30 mouse cellular contexts compared by ENCODE assay signal in genomic region chr6:44844177-44844576, GRCm38 (mm10).
"Had no signal": no experiment of that assay in that cellular context is flagged by ENCODE, and none has a peak within 500 bp of the region (broad histone marks: within the 10 kb centered on the region; RNA-seq: fewer than 3 reads in every experiment).

No protein-coding gene starts in this region.

- H3K36me3 ChIP-seq: limb, embryonic 10.5 days; limb, embryonic 12.5 days; limb, embryonic 13.5 days; limb, embryonic 15.5 days; liver, embryonic 12.5 days; liver, embryonic 13.5 days; liver, embryonic 15.5 days; lung, embryonic 15.5 days; midbrain, embryonic 10.5 days; midbrain, embryonic 12.5 days; midbrain, embryonic 13.5 days; midbrain, embryonic 15.5 days; neural tube, embryonic 12.5 days had no signal

- H3K27me3 ChIP-seq: limb, embryonic 12.5 days; limb, embryonic 13.5 days; limb, embryonic 15.5 days; liver, embryonic 12.5 days; liver, embryonic 13.5 days; liver, embryonic 15.5 days; lung, embryonic 15.5 days; megakaryocyte, embryonic 14.5 days; midbrain, embryonic 12.5 days; midbrain, embryonic 13.5 days; midbrain, embryonic 15.5 days; neural tube, embryonic 12.5 days had no signal

- H3K27ac ChIP-seq: limb, embryonic 10.5 days; limb, embryonic 12.5 days; limb, embryonic 13.5 days; limb, embryonic 15.5 days; liver, embryonic 12.5 days; liver, embryonic 13.5 days; liver, embryonic 14.5 days; liver, embryonic 15.5 days; lung, embryonic 15.5 days; macrophage; midbrain, embryonic 10.5 days; midbrain, embryonic 12.5 days; midbrain, embryonic 13.5 days; midbrain, embryonic 15.5 days; neural tube, embryonic 12.5 days had no signal

- ATAC-seq: liver, embryonic 12.5 days; liver, postnatal 0 days; lung, postnatal 0 days; midbrain, embryonic 13.5 days; midbrain, embryonic 15.5 days; midbrain, embryonic 16.5 days had no signal

- DNase-seq: left cerebral cortex, postnatal 4 days; liver; liver, embryonic 13.5 days; liver, postnatal 0 days; lung, adult 18-20 months; lung, adult 2 months; lung, embryonic 14.5 days; lung, postnatal 10 days; lung, postnatal 14 days; lung, postnatal 36 days; lung, postnatal 4 days; midbrain, embryonic 14.5 days had no signal

- H3K9me3 ChIP-seq: limb, embryonic 10.5 days; limb, embryonic 12.5 days; limb, embryonic 13.5 days; limb, embryonic 15.5 days; liver, embryonic 12.5 days; liver, embryonic 13.5 days; liver, embryonic 15.5 days; lung, embryonic 15.5 days; megakaryocyte, embryonic 14.5 days; midbrain, embryonic 10.5 days; midbrain, embryonic 12.5 days; midbrain, embryonic 13.5 days; midbrain, embryonic 15.5 days; neural tube, embryonic 12.5 days had no signal

- H3K4me3 ChIP-seq: limb, embryonic 10.5 days; limb, embryonic 12.5 days; limb, embryonic 13.5 days; limb, embryonic 15.5 days; liver, embryonic 12.5 days; liver, embryonic 13.5 days; liver, embryonic 15.5 days; lung, embryonic 15.5 days; megakaryocyte, embryonic 14.5 days; midbrain, embryonic 10.5 days; midbrain, embryonic 12.5 days; midbrain, embryonic 13.5 days; midbrain, embryonic 15.5 days; myocyte; neural tube, embryonic 12.5 days had no signal

- H3K4me1 ChIP-seq: limb, embryonic 10.5 days; limb, embryonic 12.5 days; limb, embryonic 13.5 days; limb, embryonic 15.5 days; liver, embryonic 12.5 days; liver, embryonic 13.5 days; liver, embryonic 15.5 days; lung, embryonic 15.5 days; megakaryocyte, embryonic 14.5 days; midbrain, embryonic 10.5 days; midbrain, embryonic 12.5 days; midbrain, embryonic 13.5 days; midbrain, embryonic 15.5 days; neural tube, embryonic 12.5 days had no signal

- H3K9ac ChIP-seq: limb, embryonic 12.5 days; limb, embryonic 13.5 days; limb, embryonic 15.5 days; liver, embryonic 12.5 days; liver, embryonic 13.5 days; liver, embryonic 14.5 days; liver, embryonic 15.5 days; liver, postnatal 0 days; lung, embryonic 14.5 days; lung, embryonic 15.5 days; midbrain, embryonic 12.5 days; midbrain, embryonic 13.5 days; midbrain, embryonic 15.5 days; neural tube, embryonic 12.5 days had no signal
